Mouse (Mus musculus) hindbrain, embryonic 10.5 days (tissue): ENCODE measurements at regions not wholly inside any gene's neighbourhood (a gene's known extent, or its start where the extent isn't known, plus 50 kb on each side); places are given as distances from the start of the nearest gene placed in this dataset.
A peak's percentile ranks its signal among the peaks of the same experiment; 100 is the strongest.

Experiments
- DNase-seq: peaks from one replicate; pipeline ENCODE4 v3.0.0-alpha.2; 2017; ENCODE audit warnings: low spot score
- H3K27ac ChIP-seq: fragments of 300-500 bp; sonication (generic); 2 replicates; pipeline ENCODE4 v1.5.1; 2016; ENCODE audit warnings: mild to moderate bottlenecking, moderate library complexity
- H3K27me3 ChIP-seq: fragments of 300-500 bp; sonication (generic); 2 replicates; pipeline ENCODE4 v1.6.1; 2016; ENCODE audit warnings: mild to moderate bottlenecking; ENCODE audit not compliant: poor library complexity, insufficient read depth, severe bottlenecking
- H3K36me3 ChIP-seq: fragments of 300-500 bp; sonication (generic); 2 replicates; pipeline ENCODE4 v1.6.1; 2016; ENCODE audit warnings: mild to moderate bottlenecking, moderate library complexity
- H3K4me1 ChIP-seq: fragments of 300-500 bp; sonication (generic); replicated peaks from 2 replicates; pipeline ENCODE4 v1.6.1; 2016; ENCODE audit warnings: mild to moderate bottlenecking
- H3K4me3 ChIP-seq: fragments of 300-500 bp; sonication (generic); 2 replicates; pipeline ENCODE4 v1.5.1; 2016; ENCODE audit warnings: mild to moderate bottlenecking, moderate library complexity
- H3K9me3 ChIP-seq: fragments of 300-500 bp; sonication (generic); 2 replicates; pipeline ENCODE4 v1.6.1; 2016; ENCODE audit warnings: mild to moderate bottlenecking, moderate library complexity
- WGBS: fragments of 180-500 bp; shearing (Covaris S2); methylation state at CpG from one replicate; pipeline ENCODE4 v1.1.7; 2016; 5-methylcytosine and 5-hydroxymethylcytosine counted together

- Histone ChIP-seq H3K4me1 (peaks cover 4% of the 10 kb centered on the region; the same call in 1 of the 2 replicates), H3K9me3 (0 out of 2 replicates have a peak, but pooled peaks cover 2% of the 10 kb centered on the region), H3K27me3 (no peaks in the 10 kb centered on the region), H3K27ac (no peak overlapping the region), H3K36me3 (no peaks in the 10 kb centered on the region), H3K4me3 (no peak overlapping the region)
- DNase-seq, result no peak
- WGBS, result 95% methylated on average over 1 of the region's 1 CpGs
Observed at GRCm38 (mm10) chr1:41551271-41551670, 745.9 kb downstream of the Tmem182 start.

- Histone ChIP-seq H3K4me1 (peaks cover 8% of the 10 kb centered on the region; the same call in 1 of the 2 replicates), H3K36me3 (no peaks in the 10 kb centered on the region), H3K27ac (no peak overlapping the region), H3K9me3 (no peaks in the 10 kb centered on the region), H3K27me3 (no peaks in the 10 kb centered on the region), H3K4me3 (no peak overlapping the region)
- no peak for DNase-seq
- WGBS, result 79% methylated on average over 2 of the region's 2 CpGs
Observed at GRCm38 (mm10) chr1:41555607-41556006, 750.2 kb downstream of the Tmem182 start.

- DNase-seq, result peak; percentile 4
- Histone ChIP-seq H3K27me3 (no peaks in the 10 kb centered on the region), H3K9me3 (no peaks in the 10 kb centered on the region), H3K4me1 (peaks cover 8% of the 10 kb centered on the region; the same call in 1 of the 2 replicates), H3K4me3 (no peak overlapping the region), H3K36me3 (no peaks in the 10 kb centered on the region), H3K27ac (no peak overlapping the region)
- 84% methylated on average over 17 of the region's 17 CpGs for WGBS
Observed at GRCm38 (mm10) chr1:41559101-41559665, 753.8 kb downstream of the Tmem182 start.

GRCm38 (mm10) chr1:41559991-41560390, 754.6 kb downstream of the Tmem182 start:
- no peaks in the 10 kb centered on the region for H3K36me3 ChIP-seq
- no peak for DNase-seq
- H3K9me3 ChIP-seq, result no peaks in the 10 kb centered on the region
- H3K4me3 ChIP-seq, result no peak overlapping the region
- no peaks in the 10 kb centered on the region for H3K27me3 ChIP-seq
- no peak overlapping the region for H3K27ac ChIP-seq
- H3K4me1 ChIP-seq, result peaks cover 5% of the 10 kb centered on the region; the same call in 1 of the 2 replicates
- 93% methylated on average over 3 of the region's 3 CpGs for WGBS

- Histone ChIP-seq H3K27me3 (no peaks in the 10 kb centered on the region), H3K4me1 (peaks cover 4% of the 10 kb centered on the region; the same call in 1 of the 2 replicates), H3K4me3 (no peak overlapping the region), H3K27ac (no peak overlapping the region), H3K9me3 (no peaks in the 10 kb centered on the region), H3K36me3 (no peaks in the 10 kb centered on the region)
- WGBS, result 92% methylated on average over 5 of the region's 5 CpGs
- no peak for DNase-seq
Observed at GRCm38 (mm10) chr1:41603471-41603870, 798.1 kb downstream of the Tmem182 start.

GRCm38 (mm10) chr1:41604996-41605747, 799.8 kb downstream of the Tmem182 start:
- Histone ChIP-seq H3K27me3 (no peaks in the 10 kb centered on the region), H3K9me3 (no peaks in the 10 kb centered on the region), H3K4me1 (peaks cover 4% of the 10 kb centered on the region; the same call in 1 of the 2 replicates), H3K27ac (no peak overlapping the region), H3K36me3 (no peaks in the 10 kb centered on the region), H3K4me3 (no peak overlapping the region)
- no peak for DNase-seq
- WGBS, result 83% methylated on average over 14 of the region's 14 CpGs

GRCm38 (mm10) chr1:41605748-41606131, 800.3 kb downstream of the Tmem182 start:
- Histone ChIP-seq H3K4me3 (no peak overlapping the region), H3K9me3 (no peaks in the 10 kb centered on the region), H3K4me1 (peaks cover 4% of the 10 kb centered on the region; the same call in 1 of the 2 replicates), H3K27me3 (no peaks in the 10 kb centered on the region), H3K36me3 (no peaks in the 10 kb centered on the region), H3K27ac (no peak overlapping the region)
- WGBS, result 39% methylated on average over 3 of the region's 3 CpGs
- DNase-seq, result no peak

GRCm38 (mm10) chr1:41610783-41611182, 805.4 kb downstream of the Tmem182 start:
- H3K4me1 ChIP-seq, result peaks cover 2% of the 10 kb centered on the region; the same call in 1 of the 2 replicates
- H3K27ac ChIP-seq, result no peak overlapping the region
- no peak overlapping the region for H3K4me3 ChIP-seq
- no peak for DNase-seq
- no peaks in the 10 kb centered on the region for H3K27me3 ChIP-seq
- no peaks in the 10 kb centered on the region for H3K36me3 ChIP-seq
- 81% methylated on average over 8 of the region's 8 CpGs for WGBS
- no peaks in the 10 kb centered on the region for H3K9me3 ChIP-seq

- DNase-seq, result no peak
- Histone ChIP-seq H3K27me3 (no peaks in the 10 kb centered on the region), H3K4me3 (no peak overlapping the region), H3K36me3 (no peaks in the 10 kb centered on the region), H3K27ac (peak overlapping the region; percentile 40; the same call in 1 of the 2 replicates), H3K4me1 (peaks cover 12% of the 10 kb centered on the region), H3K9me3 (no peaks in the 10 kb centered on the region)
- 64% methylated on average over 9 of the region's 9 CpGs for WGBS
Observed at GRCm38 (mm10) chr1:41651804-41652203, 846.4 kb downstream of the Tmem182 start.

- Histone ChIP-seq H3K27me3 (no peaks in the 10 kb centered on the region), H3K4me3 (no peak overlapping the region), H3K27ac (no peak overlapping the region), H3K9me3 (no peaks in the 10 kb centered on the region), H3K4me1 (peaks cover 12% of the 10 kb centered on the region), H3K36me3 (no peaks in the 10 kb centered on the region)
- DNase-seq, result no peak
- WGBS, result 58% methylated on average over 3 of the region's 3 CpGs
Observed at GRCm38 (mm10) chr1:41652210-41652609, 846.8 kb downstream of the Tmem182 start.

- peaks cover 12% of the 10 kb centered on the region for H3K4me1 ChIP-seq
- no peaks in the 10 kb centered on the region for H3K36me3 ChIP-seq
- no peak overlapping the region for H3K4me3 ChIP-seq
- no peaks in the 10 kb centered on the region for H3K9me3 ChIP-seq
- 77% methylated on average over 8 of the region's 8 CpGs for WGBS
- peak; percentile 32 for DNase-seq
- no peaks in the 10 kb centered on the region for H3K27me3 ChIP-seq
- H3K27ac ChIP-seq, result no peak overlapping the region
Observed at GRCm38 (mm10) chr1:41652646-41653427, 847.4 kb downstream of the Tmem182 start.

GRCm38 (mm10) chr1:41674086-41674485, 868.7 kb downstream of the Tmem182 start:
- H3K9me3 ChIP-seq, result no peaks in the 10 kb centered on the region
- H3K36me3 ChIP-seq, result no peaks in the 10 kb centered on the region
- H3K27ac ChIP-seq, result no peak overlapping the region
- no peak overlapping the region for H3K4me3 ChIP-seq
- H3K4me1 ChIP-seq, result peaks cover 10% of the 10 kb centered on the region
- no peak for DNase-seq
- 81% methylated on average over 6 of the region's 6 CpGs for WGBS
- no peaks in the 10 kb centered on the region for H3K27me3 ChIP-seq

GRCm38 (mm10) chr1:41675345-41675744, 869.9 kb downstream of the Tmem182 start:
- 69% methylated on average over 6 of the region's 6 CpGs for WGBS

More at GRCm38 (mm10) chr1:41675345-41675744, 869.9 kb downstream of the Tmem182 start:
- H3K4me1 ChIP-seq, result peaks cover 9% of the 10 kb centered on the region
- no peaks in the 10 kb centered on the region for H3K9me3 ChIP-seq
- no peaks in the 10 kb centered on the region for H3K36me3 ChIP-seq
- no peak for DNase-seq
- no peak overlapping the region for H3K4me3 ChIP-seq
- no peaks in the 10 kb centered on the region for H3K27me3 ChIP-seq
- H3K27ac ChIP-seq, result no peak overlapping the region
